Mouse (Mus musculus) ES-E14 (cell line): ENCODE measurements at regions not wholly inside any gene's neighbourhood (a gene's known extent, or its start where the extent isn't known, plus 50 kb on each side); places are given as distances from the start of the nearest gene placed in this dataset.

Experiments
- DNase-seq: peaks from one replicate; pipeline ENCODE4 v3.0.0-alpha.2; 2013; ENCODE audit warnings: low read depth, low spot score
- H3K27ac ChIP-seq: 2 replicates; pipeline ENCODE4 v1.5.1; 2012; ENCODE audit warnings: low read depth, mild to moderate bottlenecking, low read length, moderate library complexity, mixed read lengths; ENCODE audit not compliant: poor library complexity, insufficient read depth, severe bottlenecking
- H3K36me3 ChIP-seq: 2 replicates; pipeline ENCODE4 v1.6.1; 2012; ENCODE audit warnings: mild to moderate bottlenecking, low read length, moderate library complexity, mixed read lengths; ENCODE audit not compliant: control insufficient read depth, poor library complexity, insufficient read depth, severe bottlenecking
- H3K4me1 ChIP-seq, 2 experiments: fragments of 150-350 bp in 1 of 2; sonication (generic) in 1 of 2; 2 replicates each; pipeline ENCODE4 v1.6.1; 2012; ENCODE audit warnings: low read length in 2 of 2, mild to moderate bottlenecking in 1 of 2, mixed read lengths in 1 of 2; ENCODE audit not compliant: control insufficient read depth in 2 of 2, insufficient read depth in 2 of 2, poor library complexity in 1 of 2
- H3K4me3 ChIP-seq, 2 experiments: fragments of 150-350 bp in 1 of 2; sonication (generic) in 1 of 2; 2 replicates each; pipeline ENCODE4 v1.5.1; 2012; ENCODE audit warnings: low read length in 2 of 2, low read depth in 1 of 2, mild to moderate bottlenecking in 1 of 2, mixed read lengths in 1 of 2; ENCODE audit not compliant: insufficient read depth in 1 of 2, poor library complexity in 1 of 2, severe bottlenecking in 1 of 2
- H3K9ac ChIP-seq: 2 replicates; pipeline ENCODE4 v1.6.1; 2012; ENCODE audit warnings: low read depth, mild to moderate bottlenecking, low read length, mixed read lengths; ENCODE audit not compliant: poor library complexity, insufficient read depth, severe bottlenecking
- H3K9me3 ChIP-seq: fragments of 150-350 bp; sonication (generic); 2 replicates; pipeline ENCODE4 v1.6.1; 2012; ENCODE audit warnings: low read depth, mild to moderate bottlenecking, low read length; ENCODE audit not compliant: control insufficient read depth, insufficient read depth
- CHD2 ChIP-seq: IDR thresholded peaks from 2 replicates; pipeline ENCODE4 v1.6.1; 2014; ENCODE audit warnings: mild to moderate bottlenecking, low read depth, low read length, inconsistent platforms
- HCFC1 ChIP-seq: IDR thresholded peaks from 2 replicates; pipeline ENCODE4 v1.6.1; 2012; ENCODE audit warnings: low read length, inconsistent platforms, borderline replicate concordance; ENCODE audit not compliant: insufficient read depth
- MAFK ChIP-seq: IDR thresholded peaks from 2 replicates; pipeline ENCODE4 v1.6.1; 2014; ENCODE audit warnings: mild to moderate bottlenecking, low read depth, low read length, inconsistent platforms; ENCODE audit not compliant: insufficient read depth
- ZC3H11A ChIP-seq: IDR thresholded peaks from 2 replicates; pipeline ENCODE4 v1.6.1; 2012; ENCODE audit warnings: low read depth, mild to moderate bottlenecking, inconsistent platforms, low read length, borderline replicate concordance
- ZNF384 ChIP-seq: IDR thresholded peaks from 2 replicates; pipeline ENCODE4 v1.6.1; 2012; ENCODE audit warnings: low read depth, low read length, inconsistent platforms
- in situ Hi-C, 2 experiments: fragments of 600-800 bp; cut with MboI; formaldehyde crosslinking; loops; one replicate each; pipeline ENCODE4 v1.15.1; 2025; ENCODE audit warnings: low sequenced_read_pairs in 2 of 2, inconsistent platforms in 1 of 2; ENCODE audit not compliant: unreplicated experiment in 2 of 2

DNA sequence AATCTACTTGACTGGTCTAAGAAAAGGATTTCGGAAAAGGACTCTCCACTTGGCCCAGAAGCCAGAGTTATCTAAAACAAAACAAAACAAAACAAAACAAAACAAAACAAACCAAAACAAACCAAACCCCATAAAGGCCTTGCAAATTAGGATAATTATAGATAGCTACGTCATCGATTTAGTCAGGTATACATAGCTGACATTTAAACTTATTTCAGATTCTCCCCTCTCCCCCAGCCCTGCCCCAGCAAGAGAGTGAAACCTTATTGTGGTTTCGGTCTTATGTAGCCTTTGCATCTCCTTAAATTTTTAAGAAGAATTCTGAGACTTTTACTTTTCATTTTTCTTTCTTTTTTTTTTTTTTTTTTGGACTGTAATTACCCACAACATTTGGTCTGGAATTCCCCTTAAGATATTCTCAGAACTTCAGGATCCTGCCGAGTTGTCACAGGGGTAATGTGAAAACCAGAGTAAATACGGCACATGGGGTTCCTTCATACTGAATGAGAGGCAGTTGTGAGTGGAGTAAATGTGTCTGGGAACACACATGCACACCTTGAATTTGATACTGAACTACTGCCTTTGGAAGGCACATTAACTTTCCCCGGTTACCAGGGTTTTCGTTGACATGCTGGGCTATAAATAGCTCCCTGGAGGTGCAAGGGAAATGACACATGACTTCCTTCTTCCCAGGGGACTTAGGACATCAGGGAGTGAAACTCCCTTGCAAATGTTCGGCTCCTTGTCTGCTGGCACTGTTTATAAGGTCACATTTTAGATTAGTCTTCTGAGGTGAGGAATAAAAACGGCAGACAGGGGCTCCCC lies 94.8 kb upstream of the Rap1b start:
- H3K4me3 ChIP-seq: no peak overlapping the region
- in situ Hi-C loops: no loop called here
- H3K27ac ChIP-seq: no peak overlapping the region
- TF ChIP-seq ZNF384: no peak
- no peak for TF ChIP-seq HCFC1
- TF ChIP-seq ZC3H11A: no peak
- TF ChIP-seq MAFK: no peak
- TF ChIP-seq CHD2: no peak
- no peaks in the 10 kb centered on the region for H3K9me3 ChIP-seq
- H3K4me1 ChIP-seq: peaks cover 0 to 8% of the 10 kb centered on the region in 2 experiments; a peak in 2 of 4 replicates
- no peak overlapping the region for H3K9ac ChIP-seq
- DNase-seq: no peak
- H3K36me3 ChIP-seq: no peaks in the 10 kb centered on the region

GRCm38 (mm10) chr10:117941266-117941651 lies 95.4 kb upstream of the Rap1b start:
- Histone ChIP-seq H3K4me3 (no peak overlapping the region), H3K9ac (no peak overlapping the region), H3K27ac (no peak overlapping the region), H3K4me1 (peaks cover 0 to 8% of the 10 kb centered on the region in 2 experiments; a peak in 2 of 4 replicates), H3K9me3 (no peaks in the 10 kb centered on the region), H3K36me3 (no peaks in the 10 kb centered on the region)
- in situ Hi-C loops: no loop called here
- DNase-seq: no peak
- TF ChIP-seq ZNF384: no peak

DNA sequence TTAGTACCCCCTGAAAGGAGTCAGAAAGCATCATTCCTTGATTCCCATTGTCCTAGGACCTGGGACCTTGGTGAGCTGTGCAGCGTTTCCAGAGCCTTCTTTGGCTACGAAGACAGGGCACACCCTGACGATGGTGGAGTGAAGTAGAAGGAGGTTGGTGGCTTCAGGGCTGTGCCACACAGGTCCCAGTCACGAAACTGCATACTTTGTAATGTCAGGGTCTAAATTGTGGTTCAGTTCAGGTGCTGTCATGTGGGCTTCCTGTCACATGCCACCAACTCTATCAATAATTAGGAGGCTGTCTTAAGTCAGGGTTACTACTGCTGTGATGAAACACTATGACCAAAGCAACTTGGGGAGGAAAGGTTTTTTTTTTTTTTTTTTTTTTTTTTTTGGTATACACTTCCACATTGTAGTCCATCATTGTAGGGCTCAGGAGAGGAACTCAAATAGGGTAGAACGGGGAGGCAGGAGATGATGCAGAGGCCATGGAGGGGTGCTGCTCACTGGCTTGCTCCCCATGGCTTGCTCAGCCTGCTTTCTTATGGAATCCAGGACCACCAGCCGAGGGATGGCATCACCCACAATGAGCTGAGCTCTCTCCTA lies 98.0 kb upstream of the Rap1b start:
- Histone ChIP-seq H3K36me3 (no peaks in the 10 kb centered on the region), H3K4me3 (no peak overlapping the region), H3K9me3 (no peaks in the 10 kb centered on the region), H3K27ac (no peak overlapping the region), H3K4me1 (peaks cover 2 to 10% of the 10 kb centered on the region in 2 experiments; a peak in 2 of 4 replicates), H3K9ac (no peak overlapping the region)
- in situ Hi-C loops: no loop called here
- TF ChIP-seq ZC3H11A (no peak), MAFK (no peak), CHD2 (no peak), ZNF384 (no peak), HCFC1 (no peak)
- no peak for DNase-seq

DNA sequence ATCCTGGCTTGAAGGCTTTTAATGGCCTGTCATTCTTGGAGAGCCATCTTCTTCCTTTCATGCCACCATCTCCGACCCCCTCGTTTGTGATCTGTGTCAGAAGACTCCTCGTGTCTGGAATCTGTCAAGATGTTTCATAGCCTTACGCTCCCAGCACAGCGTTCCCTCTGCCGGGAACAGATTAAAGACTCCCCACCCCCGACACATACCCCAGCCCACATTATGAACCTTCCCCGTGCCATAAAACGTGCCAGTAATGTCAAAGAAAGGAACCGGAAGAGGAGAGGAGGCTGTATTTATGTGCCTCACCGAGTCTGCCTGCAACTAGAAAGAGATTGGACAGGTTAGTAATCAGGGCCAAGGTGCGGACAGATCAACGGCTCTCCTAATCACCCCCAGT lies 101.4 kb upstream of the Rap1b start:
- H3K4me3 ChIP-seq: no peak overlapping the region
- TF ChIP-seq HCFC1: no peak
- no peak for DNase-seq
- no peak overlapping the region for H3K27ac ChIP-seq
- in situ Hi-C loops: no loop called here
- H3K9ac ChIP-seq: no peak overlapping the region
- H3K4me1 ChIP-seq: peaks cover 2 to 10% of the 10 kb centered on the region in 2 experiments; a peak in 2 of 4 replicates
- H3K36me3 ChIP-seq: no peaks in the 10 kb centered on the region
- no peaks in the 10 kb centered on the region for H3K9me3 ChIP-seq

DNA sequence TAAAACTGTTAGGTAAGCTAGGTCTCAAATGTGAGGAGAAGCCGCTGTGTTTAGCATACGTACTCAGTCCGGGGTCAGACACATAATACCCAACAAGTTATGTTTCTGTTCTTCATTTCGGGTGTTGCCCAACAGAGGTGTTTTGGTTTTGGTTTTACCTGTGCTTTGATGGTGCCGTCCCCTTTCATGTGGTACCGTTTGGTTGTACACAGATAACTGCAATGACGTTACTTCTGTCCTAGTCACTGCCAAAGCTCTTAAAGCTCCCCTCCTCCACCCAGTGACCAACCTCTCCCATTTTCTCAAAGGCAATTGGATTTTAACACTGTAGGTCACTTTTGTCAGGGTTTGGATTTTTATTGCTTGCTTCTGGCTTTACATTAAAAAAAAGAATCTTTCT lies 102.1 kb upstream of the Rap1b start:
- H3K4me1 ChIP-seq: peaks cover 2 to 12% of the 10 kb centered on the region in 2 experiments; a peak in 2 of 4 replicates
- no peak overlapping the region for H3K27ac ChIP-seq
- in situ Hi-C loops: no loop called here
- DNase-seq: no peak
- H3K9ac ChIP-seq: no peak overlapping the region
- no peaks in the 10 kb centered on the region for H3K9me3 ChIP-seq
- TF ChIP-seq ZC3H11A (no peak), MAFK (no peak), ZNF384 (no peak), HCFC1 (no peak), CHD2 (no peak)
- H3K4me3 ChIP-seq: no peak overlapping the region
- H3K36me3 ChIP-seq: no peaks in the 10 kb centered on the region
